Mouse (Mus musculus) macrophage (primary cell): ENCODE data around the gene Defb38. TPM values are rescaled to one million over a fixed set of nuclear protein-coding genes. Genes with fewer than 3 reads are reported as not detected.

Experiments
- H3K27ac ChIP-seq: fragments of 350-480 bp; formaldehyde crosslinking; 2 replicates; pipeline ENCODE4 v1.9.0; 2021
- H3K36me3 ChIP-seq: fragments of 350-480 bp; formaldehyde crosslinking; 2 replicates; pipeline ENCODE4 v1.9.0; 2021; ENCODE audit errors: inconsistent target
- H3K4me3 ChIP-seq: fragments of 350-480 bp; formaldehyde crosslinking; 2 replicates; pipeline ENCODE4 v1.9.0; 2021; ENCODE audit errors: inconsistent target
- H3K79me2 ChIP-seq: fragments of 350-480 bp; formaldehyde crosslinking; 2 replicates; pipeline ENCODE4 v1.9.0; 2021; ENCODE audit errors: inconsistent target
- whole genome bisulfite sequencing: methylation state at CpG from one replicate; pipeline ENCODE4 v1.1.7; 2026; ENCODE audit warnings: inconsistent platforms; ENCODE audit not compliant: missing documents; 5-methylcytosine and 5-hydroxymethylcytosine counted together
- polyA plus RNA-seq: library from polyadenylated mRNA; stranded (reverse); fragments of 250-400 nt; gene quantifications from 3 replicates; pipeline ENCODE4 v1.2.4, GENCODE M21; 2018; ENCODE audit warnings: inconsistent platforms
- total RNA-seq, 78 experiments: library from RNA; depleted of rRNA; stranded (reverse); fragments of 250-400 nt; gene quantifications; 1 replicate in 9 of 78; 2 replicates in 24 of 78; 3 replicates in 43 of 78; 4 replicates in 2 of 78; pipeline ENCODE4 v1.2.4; 2018; ENCODE audit warnings: inconsistent platforms in 56 of 78

Gene Defb38
- total RNA-seq (2018; cell fraction: chromatin; rRNA removed) = not detected
- total RNA-seq (2018; cell fraction: cytosol; rRNA removed) = not detected
- not detected for total RNA-seq (2018; cell fraction: nucleus; rRNA removed)
- not detected in 3 replicates for polyA plus RNA-seq

DNA sequence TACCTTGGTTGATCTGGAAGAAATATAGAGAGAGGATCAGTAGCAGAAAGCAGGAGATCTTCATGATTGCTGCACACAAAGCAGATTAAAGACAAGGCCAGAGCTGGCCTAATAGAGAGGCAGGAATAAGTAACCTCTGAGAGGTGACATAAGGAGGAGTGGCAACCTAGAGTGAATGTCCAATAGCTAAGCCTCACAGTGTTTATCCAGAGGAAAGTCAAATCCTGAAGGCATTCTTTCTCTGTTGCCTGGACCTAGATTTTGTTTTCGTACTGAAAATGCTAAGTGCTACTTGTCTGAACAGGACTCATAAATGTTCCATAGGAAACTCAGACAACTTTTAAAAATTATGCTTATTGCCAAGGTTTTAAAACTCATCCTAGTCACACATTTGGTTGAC is at the start of gene Defb38:
TSS of gene Defb38 (minus strand) at position 101 of the 400 bp plus-strand sequence.
- Histone ChIP-seq H3K27ac (no peak within 1 kb of the TSS), H3K79me2 (no peaks in the 10 kb centered on the region), H3K4me3 (no peak within 1 kb of the TSS), H3K36me3 (no peaks in the 10 kb centered on the region)
- WGBS = 89% methylated on average over 1 of the region's 1 CpGs

DNA sequence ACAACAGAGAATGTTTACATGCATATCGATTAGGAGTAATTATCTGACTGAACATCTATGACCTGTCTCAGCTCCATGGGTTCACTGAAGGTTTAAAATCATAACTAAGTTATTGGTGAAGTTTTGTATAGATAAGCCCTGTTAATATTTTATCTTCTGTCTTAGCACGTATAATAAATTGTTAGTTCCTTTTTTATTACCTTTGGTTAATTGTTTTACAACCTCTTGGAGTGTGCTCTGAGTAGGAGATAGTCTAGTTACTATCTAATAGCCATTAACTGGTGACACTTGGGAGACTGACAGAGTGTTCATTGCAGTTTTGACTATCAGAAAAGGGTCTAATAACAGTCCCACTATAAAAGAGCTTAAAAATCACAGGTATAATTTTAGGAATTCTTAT is 39.6 kb upstream of the Defb38 start:
- Histone ChIP-seq H3K27ac (no peak overlapping the region), H3K4me3 (no peak overlapping the region), H3K36me3 (no peaks in the 10 kb centered on the region), H3K79me2 (no peaks in the 10 kb centered on the region)
- WGBS = 75% methylated on average over 2 of the region's 2 CpGs

DNA sequence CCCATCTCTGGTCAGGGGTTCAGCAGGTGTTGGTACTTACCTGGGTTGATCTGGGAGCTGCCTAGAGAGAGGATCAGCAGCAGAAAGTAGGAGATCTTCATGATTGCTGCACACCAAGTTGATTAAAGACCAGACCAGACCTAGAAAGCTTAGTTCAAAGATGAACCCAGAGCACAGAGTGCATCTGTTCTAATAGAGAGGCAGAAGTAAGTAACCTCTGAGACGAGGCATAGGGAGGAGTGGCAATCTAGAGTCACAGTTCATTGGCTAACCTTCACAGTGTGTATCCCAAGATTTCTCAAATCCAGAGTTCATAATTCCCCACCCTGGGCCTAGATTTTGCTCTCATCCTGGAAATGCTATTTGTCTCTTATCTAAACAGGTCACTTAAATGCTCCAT is 38.3 kb upstream of the Defb38 start, which contains the start of gene Defb39:
TSS of gene Defb39 (minus strand) at position 101 of the 400 bp plus-strand sequence.
- 93% methylated on average over 1 of the region's 1 CpGs for WGBS
- Histone ChIP-seq H3K4me3 (no peak within 1 kb of the TSS), H3K36me3 (no peaks in the 10 kb centered on the region), H3K27ac (no peak within 1 kb of the TSS), H3K79me2 (no peaks in the 10 kb centered on the region)

GRCm38 (mm10) chr8:19062891-19063290 is 36.5 kb upstream of the Defb38 start:
- H3K36me3 ChIP-seq = no peaks in the 10 kb centered on the region
- H3K79me2 ChIP-seq = no peaks in the 10 kb centered on the region
- no peak overlapping the region for H3K27ac ChIP-seq
- H3K4me3 ChIP-seq = no peak overlapping the region

DNA sequence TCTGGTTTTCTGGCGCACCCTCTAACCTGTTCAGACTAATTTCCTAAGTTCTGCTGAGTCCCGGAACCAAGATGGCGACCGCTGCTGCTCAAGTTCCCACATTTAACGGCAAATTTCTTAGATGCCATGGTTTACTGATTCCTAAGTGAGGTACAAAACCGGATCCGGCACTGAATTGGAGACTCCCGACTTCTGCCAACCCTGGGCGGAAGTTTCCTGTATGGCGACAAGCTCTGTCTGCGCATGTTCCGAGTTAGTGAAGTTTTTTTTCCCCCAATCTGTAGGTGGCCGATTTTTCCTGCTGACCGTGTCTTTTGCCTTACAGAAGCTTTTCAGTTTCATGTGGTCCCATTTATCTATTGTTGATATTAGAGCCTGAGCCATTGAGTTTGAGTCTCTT is 18.9 kb upstream of the Defb38 start:
- Histone ChIP-seq H3K27ac (no peak overlapping the region), H3K36me3 (no peaks in the 10 kb centered on the region), H3K4me3 (no peak overlapping the region), H3K79me2 (no peaks in the 10 kb centered on the region)
- 90% methylated on average over 14 of the region's 14 CpGs for WGBS

Other genes with a start within 250 kb of the Defb38 start
- not detected in 3 replicates for gene Defb40, start 48.3 kb downstream of the Defb38 start, polyA plus RNA-seq
- not detected in 3 replicates for gene Defb37, start 35.5 kb downstream of the Defb38 start, polyA plus RNA-seq
- gene Defb39, start 38.2 kb upstream of the Defb38 start, polyA plus RNA-seq = not detected in 3 replicates
- gene Defb12, start 88.3 kb upstream of the Defb38 start, polyA plus RNA-seq = not detected in 3 replicates
- gene Defb34, start 97.2 kb upstream of the Defb38 start, polyA plus RNA-seq = not detected in 3 replicates
- gene Gm45826, start 114.2 kb upstream of the Defb38 start, polyA plus RNA-seq = not detected in 3 replicates
- gene Defb14, start 167.8 kb upstream of the Defb38 start, polyA plus RNA-seq = not detected in 3 replicates
- gene Defb4, start 172.1 kb upstream of the Defb38 start, polyA plus RNA-seq = not detected in 3 replicates
- not detected in 3 replicates for gene Defb6, start 198.9 kb upstream of the Defb38 start, polyA plus RNA-seq
- gene Defb46, start 213.3 kb upstream of the Defb38 start, polyA plus RNA-seq = not detected in 3 replicates
- not detected in 3 replicates for gene Defb5, start 221.0 kb upstream of the Defb38 start, polyA plus RNA-seq